Mouse (Mus musculus) kidney, embryonic 16.5 days (tissue): ENCODE results near the gene Hapln2. TPM values are rescaled to one million over a fixed set of nuclear protein-coding genes. Genes with fewer than 3 reads are reported as not detected.

Source experiments
- ATAC-seq: fragments of 200-750 bp; cut with Nextera tagmentation; 2 replicates; pipeline ENCODE4 v1.8.0; 2017; ENCODE audit warnings: moderate TSS enrichment; ENCODE audit not compliant: low FRiP score, low TSS enrichment
- H3K27ac ChIP-seq: fragments of 300-500 bp; sonication (generic); 2 replicates; pipeline ENCODE4 v1.5.1; 2014; ENCODE audit warnings: low read length
- H3K27me3 ChIP-seq: fragments of 300-500 bp; sonication (generic); 2 replicates; pipeline ENCODE4 v1.6.1; 2014; ENCODE audit warnings: low read length, control low read depth, mixed read lengths; ENCODE audit not compliant: insufficient read depth
- H3K36me3 ChIP-seq: fragments of 300-500 bp; sonication (generic); 2 replicates; pipeline ENCODE4 v1.6.1; 2014; ENCODE audit warnings: low read length, control low read depth, mixed read lengths; ENCODE audit not compliant: insufficient read depth
- H3K4me1 ChIP-seq: fragments of 300-500 bp; sonication (generic); 2 replicates; pipeline ENCODE4 v1.6.1; 2014; ENCODE audit warnings: low read length, control low read depth, mixed read lengths; ENCODE audit not compliant: insufficient read depth
- H3K4me2 ChIP-seq: fragments of 300-500 bp; sonication (generic); replicated peaks from 2 replicates; pipeline ENCODE4 v1.6.1; 2014; ENCODE audit warnings: low read depth, low read length
- H3K4me3 ChIP-seq: fragments of 300-500 bp; sonication (generic); 2 replicates; pipeline ENCODE4 v1.5.1; 2014; ENCODE audit warnings: mild to moderate bottlenecking, low read length
- H3K9ac ChIP-seq: fragments of 300-500 bp; sonication (generic); replicated peaks from 2 replicates; pipeline ENCODE4 v1.6.1; 2014; ENCODE audit warnings: low read length
- H3K9me3 ChIP-seq: fragments of 300-500 bp; sonication (generic); 2 replicates; pipeline ENCODE4 v1.6.1; 2016; ENCODE audit warnings: low read length, control low read depth
- WGBS: fragments of 180-500 bp; shearing (Covaris S2); extraction: QIAGEN DNeasy Blood & Tissue Kit; methylation state at CpG from one replicate; pipeline ENCODE4 v1.1.7; 2014; 5-methylcytosine and 5-hydroxymethylcytosine counted together
- polyA plus RNA-seq: library from polyadenylated mRNA; unstranded; fragments of >200 nt; fragmentation: Nextera tagmentation; extraction: Ambion mirVana; gene quantifications from 2 replicates; pipeline ENCODE4 v1.2.1, GENCODE M21; 2015

Hapln2 gene
- polyA plus RNA-seq = 0.13 and 0.16 TPM in 2 replicates

GRCm38 (mm10) chr3:88027434-88028186, at the start of gene Hapln2:
Gene Hapln2 (minus strand): TSS chr3:88027583.
- no peak within 1 kb of the TSS for H3K27ac ChIP-seq
- peaks cover 66% of the 10 kb centered on the region for H3K27me3 ChIP-seq
- H3K9ac ChIP-seq = no peak within 1 kb of the TSS
- no peak within 1 kb of the TSS for H3K4me2 ChIP-seq
- H3K36me3 ChIP-seq = no peaks in the 10 kb centered on the region
- H3K9me3 ChIP-seq = peaks cover 11% of the 10 kb centered on the region; the same call in 1 of the 2 replicates
- 56% methylated on average over 5 of the region's 5 CpGs for WGBS
- ATAC-seq = no peak
- H3K4me1 ChIP-seq = peaks cover 15% of the 10 kb centered on the region
- H3K4me3 ChIP-seq = no peak within 1 kb of the TSS

DNA sequence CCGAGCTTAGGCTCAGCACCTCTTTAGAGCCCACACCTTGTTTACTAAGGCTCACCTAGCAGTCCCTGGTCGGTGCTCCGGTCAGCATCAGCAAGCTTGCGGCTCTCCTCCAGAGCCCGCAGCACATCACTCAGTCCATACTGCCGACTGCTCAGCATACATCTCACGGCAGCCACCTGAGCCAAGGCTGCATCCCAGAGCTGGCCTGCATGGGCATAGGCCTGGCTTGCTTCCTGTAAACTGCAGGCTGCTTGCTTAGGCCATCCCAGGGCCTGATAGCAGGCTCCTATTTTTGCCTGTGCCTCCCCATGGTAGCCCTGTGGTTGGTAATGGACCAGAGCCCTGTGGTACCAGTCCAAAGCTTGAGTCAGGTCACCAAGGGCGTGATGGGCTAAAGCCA, 47.4 kb upstream of the Hapln2 start:
- Histone ChIP-seq H3K9me3 (no peaks in the 10 kb centered on the region), H3K36me3 (no peaks in the 10 kb centered on the region), H3K9ac (no peak overlapping the region), H3K27ac (no peak overlapping the region), H3K4me2 (no peak overlapping the region), H3K4me3 (no peak overlapping the region), H3K4me1 (no peaks in the 10 kb centered on the region), H3K27me3 (no peaks in the 10 kb centered on the region)
- WGBS = 82% methylated on average over 8 of the region's 8 CpGs
- ATAC-seq = no peak

DNA sequence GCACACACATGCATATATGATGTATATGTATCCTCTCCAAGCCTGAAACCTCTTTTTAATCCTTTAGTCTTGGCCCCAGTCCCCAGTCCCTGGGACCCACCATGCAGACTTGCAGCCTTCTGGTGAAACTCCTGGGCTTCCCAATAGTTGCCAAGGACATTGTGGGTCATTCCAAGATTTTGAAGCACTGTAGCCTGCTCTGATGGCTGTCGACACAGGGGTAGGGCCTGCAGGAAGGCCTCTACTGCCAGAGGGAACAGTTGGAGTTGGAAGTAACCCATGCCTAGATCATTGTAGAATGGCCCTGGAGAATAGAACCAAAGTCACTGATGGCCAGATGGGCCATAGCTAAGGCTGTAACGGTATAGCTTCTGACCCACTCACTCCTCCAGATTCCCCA, 47.0 kb upstream of the Hapln2 start:
- Histone ChIP-seq H3K9ac (no peak overlapping the region), H3K4me2 (no peak overlapping the region), H3K27me3 (no peaks in the 10 kb centered on the region), H3K36me3 (no peaks in the 10 kb centered on the region), H3K9me3 (no peaks in the 10 kb centered on the region), H3K27ac (no peak overlapping the region), H3K4me1 (no peaks in the 10 kb centered on the region), H3K4me3 (no peak overlapping the region)
- ATAC-seq = no peak
- 55% methylated on average over 2 of the region's 2 CpGs for WGBS

GRCm38 (mm10) chr3:88073631-88074030, 46.2 kb upstream of the Hapln2 start:
- Histone ChIP-seq H3K4me1 (no peaks in the 10 kb centered on the region), H3K9me3 (no peaks in the 10 kb centered on the region), H3K36me3 (no peaks in the 10 kb centered on the region), H3K4me2 (no peak overlapping the region), H3K4me3 (no peak overlapping the region), H3K9ac (no peak overlapping the region), H3K27ac (no peak overlapping the region), H3K27me3 (no peaks in the 10 kb centered on the region)
- no peak for ATAC-seq
- 60% methylated on average over 2 of the region's 2 CpGs for WGBS

DNA sequence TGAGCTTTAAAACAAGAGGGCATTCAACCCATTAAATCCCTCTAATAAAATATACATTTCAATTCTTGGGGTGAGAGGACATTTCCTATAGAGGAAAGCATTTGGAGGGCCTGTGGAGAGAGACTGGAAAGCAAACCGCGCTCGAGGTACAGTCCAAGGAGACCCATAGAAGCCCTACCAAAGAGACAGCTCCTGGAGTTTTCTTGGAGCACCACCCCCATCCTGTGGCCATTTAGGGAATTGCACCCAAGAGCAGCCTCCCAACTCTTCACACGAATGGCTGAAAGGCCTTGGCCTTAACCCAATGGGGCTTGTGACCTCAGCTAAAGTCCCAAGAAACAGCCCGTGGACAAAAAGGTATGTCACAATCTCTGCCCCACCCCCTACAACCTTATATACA, 44.4 kb upstream of the Hapln2 start:
- 0% methylated on average over 5 of the region's 5 CpGs for WGBS
- Histone ChIP-seq H3K9ac (no peak overlapping the region), H3K9me3 (no peaks in the 10 kb centered on the region), H3K27me3 (no peaks in the 10 kb centered on the region), H3K36me3 (no peaks in the 10 kb centered on the region), H3K4me2 (no peak overlapping the region), H3K27ac (no peak overlapping the region), H3K4me1 (no peaks in the 10 kb centered on the region), H3K4me3 (no peak overlapping the region)
- ATAC-seq = peak; percentile 44; the same call in 1 of the 2 replicates

DNA sequence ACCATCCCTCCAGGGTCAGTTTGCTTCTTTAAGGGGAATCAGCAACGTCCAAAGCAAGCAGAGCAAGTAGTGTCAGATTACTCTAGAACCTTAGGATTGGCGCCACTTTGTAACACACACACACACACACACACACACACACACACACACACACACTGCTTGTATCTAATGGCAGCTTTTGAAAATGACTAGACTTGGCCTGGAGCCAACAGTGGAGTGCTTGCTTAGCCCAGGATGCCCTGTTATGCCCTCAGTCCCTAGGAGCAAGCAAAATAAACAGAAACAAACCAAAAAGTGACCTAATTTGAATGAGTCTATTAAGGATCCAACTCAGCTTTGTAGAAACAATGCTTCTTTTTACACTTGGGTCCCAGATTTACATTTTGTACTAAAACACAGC, 41.0 kb upstream of the Hapln2 start:
- no peak overlapping the region for H3K4me3 ChIP-seq
- no peak for ATAC-seq
- WGBS = 13% methylated on average over 2 of the region's 2 CpGs

GRCm38 (mm10) chr3:88057902-88058696, 30.7 kb upstream of the Hapln2 start, which contains the start of gene Naxe:
Gene Naxe (minus strand): TSS chr3:88058495.
- Histone ChIP-seq H3K27ac (peak within 1 kb of the TSS; percentile 79), H3K4me3 (peak within 1 kb of the TSS; percentile 88), H3K4me1 (peaks cover 9% of the 10 kb centered on the region), H3K27me3 (no peaks in the 10 kb centered on the region), H3K36me3 (peaks cover 24% of the 10 kb centered on the region), H3K4me2 (peak within 1 kb of the TSS; percentile 84), H3K9ac (peak within 1 kb of the TSS; percentile 91), H3K9me3 (peaks cover 7% of the 10 kb centered on the region)
- WGBS = under 1% methylated on average over 60 of the region's 60 CpGs
- peak; percentile 95 for ATAC-seq

More for the DNA sequence above, 41.0 kb upstream of the Hapln2 start:
- no peak overlapping the region for H3K27ac ChIP-seq
- no peak overlapping the region for H3K9ac ChIP-seq
- H3K36me3 ChIP-seq = no peaks in the 10 kb centered on the region
- no peaks in the 10 kb centered on the region for H3K9me3 ChIP-seq
- no peaks in the 10 kb centered on the region for H3K27me3 ChIP-seq
- H3K4me2 ChIP-seq = no peak overlapping the region
- no peaks in the 10 kb centered on the region for H3K4me1 ChIP-seq

DNA sequence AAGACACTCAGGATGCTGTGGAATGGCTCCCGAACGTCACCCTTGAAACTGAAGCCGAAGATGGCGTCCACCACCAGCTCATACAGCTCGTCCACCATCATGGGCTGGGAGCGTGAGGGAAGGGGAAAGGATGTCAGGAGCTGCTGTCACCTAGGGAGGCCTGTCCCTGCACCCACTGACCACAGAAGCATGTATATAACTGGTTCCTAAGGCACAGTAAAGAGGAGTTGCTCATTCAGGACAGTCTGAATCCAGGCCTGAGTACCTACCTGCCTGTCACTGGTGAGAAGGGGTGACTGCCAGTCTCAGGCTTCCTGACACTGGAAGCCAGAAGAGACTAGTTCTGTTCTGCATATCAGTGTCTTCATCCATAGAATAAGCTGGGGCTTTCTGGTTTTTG, 29.6 kb upstream of the Hapln2 start:
- Histone ChIP-seq H3K9me3 (peaks cover 4% of the 10 kb centered on the region; the same call in 1 of the 2 replicates), H3K4me2 (no peak overlapping the region), H3K27me3 (no peaks in the 10 kb centered on the region), H3K4me1 (peaks cover 9% of the 10 kb centered on the region), H3K36me3 (peaks cover 33% of the 10 kb centered on the region), H3K4me3 (no peak overlapping the region), H3K9ac (no peak overlapping the region), H3K27ac (no peak overlapping the region)
- WGBS = 84% methylated on average over 6 of the region's 6 CpGs
- ATAC-seq = no peak

DNA sequence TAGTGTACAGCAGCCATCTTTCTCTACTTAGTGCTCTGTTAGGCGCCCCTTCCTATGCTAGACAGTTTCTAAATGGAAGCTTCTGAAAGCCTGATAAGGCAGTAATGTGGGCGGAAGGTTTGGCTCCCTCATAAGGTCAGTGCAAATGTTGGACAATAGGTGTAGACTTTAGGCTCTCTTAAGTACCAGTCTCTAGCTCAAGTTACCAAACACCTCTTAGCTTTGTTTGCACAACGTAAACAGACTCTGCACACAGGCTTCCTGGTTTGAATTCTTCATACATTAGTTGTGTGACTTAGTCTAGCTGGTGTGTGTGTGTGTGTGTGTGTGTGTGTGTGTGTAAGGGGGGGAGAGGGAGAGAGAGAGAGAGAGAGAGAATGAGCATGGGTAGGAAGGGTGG, 22.1 kb upstream of the Hapln2 start:
- Histone ChIP-seq H3K4me3 (no peak overlapping the region), H3K4me2 (no peak overlapping the region), H3K27ac (no peak overlapping the region), H3K27me3 (no peaks in the 10 kb centered on the region), H3K9me3 (peaks cover 4% of the 10 kb centered on the region; the same call in 1 of the 2 replicates), H3K9ac (no peak overlapping the region), H3K4me1 (no peaks in the 10 kb centered on the region), H3K36me3 (peaks cover 30% of the 10 kb centered on the region)
- no peak for ATAC-seq
- 85% methylated on average over 3 of the region's 3 CpGs for WGBS
